Mouse (Mus musculus): ENCODE data around the gene Ccdc28a.

The Ccdc28a gene

GRCm38 (mm10) chr10:18194156-18194555, 40.6 kb downstream of the Ccdc28a start:
- DNase-seq (ENCODE audit: low spot score), result no peak

DNA sequence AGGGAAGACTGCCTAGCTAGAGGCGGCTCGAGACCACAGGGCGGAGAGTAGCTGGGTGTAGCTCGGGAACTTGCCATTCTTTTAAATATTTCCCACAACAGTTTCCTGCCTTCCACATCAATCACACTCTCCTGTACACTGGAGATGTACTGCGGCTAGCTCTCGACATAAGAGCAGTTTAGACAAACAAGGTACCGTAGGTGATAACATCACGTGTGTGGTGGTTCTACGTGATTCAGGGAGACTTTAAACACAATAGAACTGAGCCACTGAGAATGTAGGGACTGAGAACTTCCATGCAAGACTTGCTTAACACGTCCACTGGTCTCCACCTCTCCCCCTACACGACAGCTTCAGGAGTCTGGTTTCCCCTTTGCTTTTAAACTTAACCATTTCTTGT, 41.6 kb downstream of the Ccdc28a start:
- DNase-seq (ENCODE audit: low spot score), result no peak

GRCm38 (mm10) chr10:18191706-18192105, 43.1 kb downstream of the Ccdc28a start:
- no peak for DNase-seq (ENCODE audit: low spot score)

DNA sequence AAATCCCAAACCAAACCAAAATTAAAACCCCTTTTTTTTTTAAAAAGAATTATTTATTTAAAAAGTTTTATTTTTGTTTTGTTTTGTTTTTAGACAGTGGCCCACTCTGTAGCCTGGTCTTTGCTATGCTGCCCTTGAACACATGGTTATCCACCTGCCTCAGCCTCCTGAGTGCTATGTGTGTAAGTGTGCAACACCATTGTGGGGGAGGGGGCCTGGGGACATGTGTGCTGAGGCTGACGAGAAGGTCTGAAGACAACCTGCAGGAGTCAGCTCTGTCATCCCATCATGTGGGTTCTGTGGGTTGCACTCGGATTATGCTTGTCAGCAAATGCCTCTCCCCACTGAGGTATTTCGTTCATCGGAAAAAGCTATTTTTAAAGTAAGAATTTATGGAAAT, 45.3 kb downstream of the Ccdc28a start:
- no peak for DNase-seq (ENCODE audit: low spot score)

DNA sequence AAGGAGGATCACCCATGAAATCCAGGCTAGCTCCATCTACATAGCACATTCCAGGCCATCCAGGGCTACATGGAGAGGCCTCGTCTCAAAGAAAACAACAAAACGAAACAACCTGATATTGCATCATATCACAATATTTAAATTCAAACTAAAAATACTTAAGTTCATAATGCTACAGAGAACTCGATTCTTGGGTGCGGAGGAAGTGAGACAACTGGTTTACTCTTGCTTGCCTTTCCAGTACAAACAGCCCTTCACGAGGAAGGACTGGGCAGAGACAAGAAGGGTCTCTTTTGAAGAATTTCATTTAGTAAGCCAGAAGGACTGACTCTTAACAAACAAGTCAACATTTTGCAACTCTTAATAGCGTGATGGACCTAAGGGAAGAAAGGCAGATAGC, 46.2 kb downstream of the Ccdc28a start:
- no peak for DNase-seq (ENCODE audit: low spot score)

DNA sequence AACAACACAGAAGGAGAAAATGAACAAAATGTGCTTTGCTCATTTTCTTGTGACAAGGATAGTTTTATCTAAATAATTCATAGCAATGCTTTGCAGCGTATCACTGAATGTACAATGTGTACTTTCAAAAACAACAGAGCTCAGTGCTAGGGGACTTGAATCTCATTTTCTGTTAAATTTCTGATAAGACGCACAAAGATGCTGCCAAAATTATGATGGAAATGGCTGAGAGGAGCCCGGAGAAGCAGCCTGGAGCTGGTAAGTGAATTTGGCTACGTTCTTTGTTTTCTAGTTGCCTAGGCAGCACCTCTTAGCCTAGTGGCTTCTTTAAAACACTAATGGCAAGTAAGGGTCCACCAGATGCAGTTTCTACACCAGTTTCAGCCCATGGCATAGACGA, 52.6 kb downstream of the Ccdc28a start:
- DNase-seq (ENCODE audit: low spot score), result no peak

DNA sequence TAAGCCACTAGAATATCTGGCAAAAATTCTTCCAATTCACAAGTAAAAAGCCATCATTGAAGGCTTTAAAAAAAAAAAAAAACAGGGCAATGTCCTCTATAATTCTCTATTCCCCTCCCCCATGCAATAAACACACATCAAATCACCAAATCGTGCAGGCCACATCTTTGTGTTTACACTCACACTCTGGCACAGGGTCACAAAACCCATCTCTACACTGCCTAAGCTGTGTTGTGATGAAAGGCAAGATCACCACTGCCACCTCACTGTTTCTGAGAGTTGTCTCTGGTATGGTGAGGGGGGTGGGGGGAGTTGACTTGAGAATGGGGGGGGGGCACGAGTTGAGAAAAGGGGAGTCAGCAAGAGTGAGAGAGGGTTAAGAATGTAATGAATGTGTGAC, 57.5 kb downstream of the Ccdc28a start:
- no peak for DNase-seq (ENCODE audit: low spot score)

DNA sequence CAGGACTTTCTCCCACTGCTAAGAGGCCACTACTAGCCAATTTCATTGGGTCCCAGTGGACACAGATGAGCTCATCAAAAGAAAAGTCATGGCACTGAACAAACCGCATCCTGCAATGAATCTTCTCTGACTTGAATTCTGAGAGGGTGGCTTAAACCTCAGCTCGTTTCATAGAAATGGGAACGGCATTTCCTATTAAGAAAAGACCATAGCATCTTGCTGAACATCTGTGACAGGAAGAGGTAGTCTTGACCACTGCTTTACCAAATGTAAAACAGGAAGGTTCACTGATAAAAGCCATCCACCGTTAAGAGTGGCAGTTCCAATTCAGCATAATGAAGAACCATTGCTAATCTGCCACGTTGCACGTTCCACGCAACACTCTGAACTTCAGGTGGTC, 58.1 kb downstream of the Ccdc28a start:
- no peak for DNase-seq (ENCODE audit: low spot score)

- no peak for DNase-seq (ENCODE audit: low spot score)
Observed at GRCm38 (mm10) chr10:18175087-18175486, 59.7 kb downstream of the Ccdc28a start.
